Mouse (Mus musculus): ENCODE measurements at regions not wholly inside any gene's neighbourhood (a gene's known extent, or its start where the extent isn't known, plus 50 kb on each side); places are given as distances from the start of the nearest gene placed in this dataset.

DNA sequence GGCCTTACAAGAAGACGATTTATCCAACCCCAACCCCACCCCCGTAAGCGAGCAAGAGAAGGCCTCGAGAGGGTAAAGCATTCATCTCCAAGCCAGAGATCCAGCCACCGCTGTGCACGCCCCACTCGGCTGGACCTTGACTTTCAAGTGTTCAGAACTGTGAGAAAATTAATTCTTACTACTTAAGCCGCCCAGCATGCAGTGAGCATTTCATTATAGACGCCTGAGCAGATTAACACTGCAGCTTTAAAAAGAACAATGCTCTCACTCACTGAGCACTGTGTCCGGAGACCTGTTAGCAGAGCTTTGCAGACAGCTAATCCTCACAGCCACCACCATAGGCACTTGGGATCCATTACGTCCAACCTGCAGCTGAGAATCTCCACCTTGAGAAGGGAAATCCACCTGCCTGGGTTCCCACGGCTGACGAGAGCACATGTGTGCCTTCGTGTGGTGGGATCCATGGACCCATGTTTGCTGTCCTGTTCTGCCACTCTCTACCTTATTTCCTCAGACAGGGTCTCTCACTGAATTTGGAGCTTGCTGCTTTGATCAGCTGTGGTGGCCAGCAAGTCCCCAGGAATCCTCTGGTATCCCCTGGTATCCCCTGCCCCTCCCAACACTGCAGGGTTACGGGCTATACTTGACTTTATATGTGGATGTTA lies 281.4 kb downstream of the 3100002H09Rik start:
- no peak for DNase-seq (ENCODE audit: low spot score)

- DNase-seq (ENCODE audit: low spot score), result no peak
Measured at GRCm38 (mm10) chr4:124326301-124326700, 284.3 kb downstream of the 3100002H09Rik start.

GRCm38 (mm10) chr4:124323589-124323988 lies 287.0 kb downstream of the 3100002H09Rik start:
- no peak for DNase-seq (ENCODE audit: low spot score)

DNA sequence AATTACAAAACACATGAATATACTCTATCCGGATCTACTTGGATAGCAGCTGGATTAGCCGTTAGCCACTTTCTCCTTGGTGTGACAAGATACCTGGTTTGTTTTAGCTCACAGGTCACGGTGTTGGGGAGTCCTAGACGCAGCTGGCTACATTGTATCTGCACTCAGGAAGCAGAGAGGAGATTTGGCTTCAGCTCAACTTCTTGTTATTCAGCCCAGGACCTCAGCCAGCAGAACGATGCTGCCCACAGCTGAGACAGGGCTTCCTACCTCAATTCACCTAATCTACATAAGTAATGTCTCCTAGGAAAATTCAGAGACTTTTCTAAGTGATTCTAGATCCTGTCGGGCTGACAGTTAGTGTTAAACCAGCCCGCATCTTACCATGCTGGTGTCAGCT lies 289.4 kb downstream of the 3100002H09Rik start:
- no peak for DNase-seq (ENCODE audit: low spot score)

DNA sequence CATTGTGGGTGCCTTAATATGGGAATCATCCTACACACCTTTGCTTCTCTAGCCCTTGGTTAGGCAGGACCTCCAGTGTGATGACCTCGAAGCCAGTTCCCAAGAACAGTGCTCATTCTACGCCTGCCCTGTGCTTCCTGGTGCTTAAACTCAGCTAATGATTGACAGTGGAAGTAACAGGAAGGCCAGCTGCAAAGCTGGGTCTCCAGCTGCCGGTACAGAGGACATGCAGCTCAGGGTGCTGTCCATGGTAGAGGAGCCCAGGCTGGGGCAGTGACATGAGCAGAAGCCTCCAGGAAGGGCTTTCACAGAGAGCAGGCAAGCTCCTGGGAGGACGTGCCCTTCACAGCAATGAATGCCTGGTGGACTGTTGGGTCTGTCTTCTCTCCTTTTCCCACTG lies 293.6 kb downstream of the 3100002H09Rik start:
- no peak for DNase-seq (ENCODE audit: low spot score)

DNA sequence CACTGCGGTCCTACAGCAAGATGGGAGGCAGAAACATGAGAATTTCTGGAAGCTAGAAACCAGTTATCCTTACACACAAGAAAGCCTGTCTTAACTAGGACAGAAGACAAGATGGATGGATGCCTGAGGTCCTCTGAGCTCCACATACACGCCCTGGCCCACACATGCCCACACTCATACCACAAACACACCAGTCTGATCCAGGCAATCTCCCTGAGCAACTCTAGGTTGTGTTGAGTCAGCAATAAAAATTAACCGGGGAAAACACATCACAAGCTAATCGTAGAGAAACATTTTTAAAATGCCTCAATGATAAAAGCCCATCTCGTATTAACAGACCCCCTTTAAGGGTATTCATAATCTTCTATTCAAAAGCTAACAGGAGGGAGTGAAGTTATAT lies 298.9 kb downstream of the 3100002H09Rik start:
- no peak for DNase-seq (ENCODE audit: low spot score)

- DNase-seq (ENCODE audit: low spot score), result no peak
Measured at GRCm38 (mm10) chr4:124310594-124310993, 300.0 kb downstream of the 3100002H09Rik start.

DNA sequence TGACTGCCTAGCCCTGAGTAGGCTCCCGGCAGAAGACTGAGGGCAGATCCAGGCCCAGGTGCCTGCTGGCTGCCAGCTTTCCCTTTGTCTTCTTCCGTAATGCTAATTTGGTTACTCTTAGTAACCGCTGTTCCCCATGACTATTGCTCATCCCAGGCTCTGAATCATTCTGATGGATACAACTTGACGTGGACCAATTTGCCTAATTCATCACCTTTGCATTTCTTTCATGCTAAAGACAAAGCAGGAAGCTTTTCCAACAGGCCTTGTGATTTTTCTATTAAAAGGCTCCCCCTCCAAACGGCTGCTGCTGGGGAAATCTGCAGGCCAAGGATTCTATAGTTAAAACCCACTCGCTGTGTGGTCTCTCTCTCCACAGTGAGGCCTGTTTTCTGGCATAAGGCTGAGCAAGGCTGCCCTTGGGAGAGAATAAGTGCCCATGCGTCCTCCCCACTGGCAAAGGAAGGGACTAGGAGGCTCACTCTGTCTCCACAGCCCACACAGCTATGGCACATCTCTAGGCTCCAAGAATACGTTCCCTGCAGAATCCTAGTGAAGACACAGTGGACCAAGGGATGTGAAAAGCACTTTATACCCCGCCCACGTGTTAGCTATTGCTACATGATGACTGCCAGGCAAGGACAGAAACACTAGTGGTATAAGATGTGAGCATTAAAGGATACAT lies 304.6 kb downstream of the 3100002H09Rik start:
- no peak for DNase-seq (ENCODE audit: low spot score)

GRCm38 (mm10) chr4:124302950-124303349 lies 307.7 kb downstream of the 3100002H09Rik start:
- DNase-seq (ENCODE audit: low spot score), result no peak

GRCm38 (mm10) chr4:124298667-124299437 lies 311.8 kb downstream of the 3100002H09Rik start:
- DNase-seq (ENCODE audit: low spot score), result no peak

DNA sequence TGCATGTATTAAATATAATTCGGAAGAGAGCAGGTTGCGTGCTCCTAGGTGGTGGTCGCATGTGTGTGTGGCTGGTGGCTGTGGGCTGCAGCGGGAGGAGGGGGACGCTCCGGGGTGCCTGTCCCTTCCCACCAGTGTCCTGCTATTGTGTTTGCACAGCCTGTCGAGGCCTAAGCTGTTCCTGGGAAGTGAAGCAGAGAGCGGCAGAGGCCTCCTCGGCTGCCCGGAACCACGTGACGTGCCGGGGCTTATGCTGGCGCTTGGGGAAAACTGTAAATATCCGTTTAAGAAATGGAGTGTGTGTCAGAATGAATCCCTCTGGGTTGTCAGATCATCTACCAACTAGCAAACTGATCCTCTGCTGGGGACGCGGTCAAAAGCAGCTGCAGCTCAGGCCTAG lies 318.3 kb downstream of the 3100002H09Rik start:
- DNase-seq (ENCODE audit: low spot score), result no peak

DNA sequence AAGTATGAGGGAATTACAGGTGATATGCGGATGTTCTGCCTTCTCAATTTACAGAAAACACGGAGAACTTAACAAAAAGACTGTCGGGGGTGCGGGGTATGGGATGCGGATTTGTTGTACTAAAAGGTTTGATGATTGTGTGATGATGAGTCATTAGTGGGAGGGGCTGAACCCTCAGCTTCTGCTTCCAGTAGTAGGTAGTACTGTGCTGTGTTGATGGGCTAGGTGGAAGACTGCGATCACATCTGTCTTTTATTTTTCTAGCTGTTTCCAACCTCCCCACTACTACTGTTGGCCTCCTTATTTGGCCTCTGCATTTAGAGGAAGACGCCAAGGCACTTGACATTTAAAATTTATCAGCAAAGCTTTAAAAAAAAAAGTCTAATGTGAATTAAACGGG lies 318.8 kb downstream of the 3100002H09Rik start:
- DNase-seq (ENCODE audit: low spot score), result no peak

DNA sequence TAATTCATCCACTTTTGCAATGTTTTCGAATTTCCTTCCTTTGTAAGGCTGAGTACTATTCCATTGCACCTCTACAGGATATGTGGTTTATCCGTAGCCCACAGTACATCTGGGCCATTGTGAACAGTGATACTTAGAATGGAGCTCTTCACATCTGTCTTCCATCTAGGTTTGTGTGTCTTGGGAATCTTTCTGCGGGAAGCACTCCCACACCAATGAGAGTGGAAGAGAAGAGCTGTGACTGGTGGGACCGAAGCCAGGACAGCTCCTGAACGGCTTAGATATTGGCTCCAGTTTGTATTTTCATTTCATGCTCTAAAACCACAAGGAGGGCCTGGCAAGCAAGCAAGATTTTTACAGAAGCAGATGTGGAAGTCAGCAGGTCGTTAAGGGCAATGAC lies 323.1 kb downstream of the 3100002H09Rik start:
- DNase-seq (ENCODE audit: low spot score), result no peak

GRCm38 (mm10) chr4:124278681-124279080 lies 331.9 kb downstream of the 3100002H09Rik start:
- DNase-seq (ENCODE audit: low spot score), result no peak

- no peak for DNase-seq (ENCODE audit: low spot score)
Measured at GRCm38 (mm10) chr4:124277456-124278181, 333.0 kb downstream of the 3100002H09Rik start.

DNA sequence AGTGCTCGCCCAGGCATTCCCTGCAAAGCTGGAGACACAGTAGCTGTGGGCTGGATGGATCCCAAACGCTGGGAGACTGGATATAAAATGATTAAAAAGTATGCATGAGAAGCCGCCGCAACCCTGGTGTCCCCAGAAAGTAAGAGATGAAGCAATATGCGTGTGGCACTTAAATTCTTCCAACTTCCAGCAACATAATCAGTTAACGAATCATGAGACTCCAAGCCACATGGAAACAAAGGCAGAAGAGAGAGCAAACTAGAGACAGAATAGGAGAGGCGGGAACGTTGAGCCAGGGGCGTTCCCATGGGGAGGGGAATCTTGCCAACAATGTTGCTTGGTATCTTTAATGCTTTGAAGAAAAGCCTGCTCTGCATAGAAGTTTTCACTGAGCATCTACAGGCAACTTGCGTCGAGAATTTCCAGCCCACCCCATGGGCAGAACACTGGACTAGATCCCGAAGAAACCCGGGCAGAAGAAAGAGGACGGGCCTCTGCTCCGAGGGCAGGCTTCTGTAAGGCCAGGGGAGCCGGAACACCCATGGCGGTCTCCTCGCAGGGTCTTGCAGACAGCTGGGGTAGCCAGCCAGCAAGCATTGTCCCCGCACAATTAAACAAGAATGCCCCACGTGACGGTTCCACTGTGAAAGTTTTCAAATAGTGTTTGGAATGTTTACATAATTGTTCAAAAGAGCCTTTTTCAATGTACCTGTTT lies 333.7 kb downstream of the 3100002H09Rik start:
- DNase-seq (ENCODE audit: low spot score), result no peak

- DNase-seq (ENCODE audit: low spot score), result no peak
Measured at GRCm38 (mm10) chr4:124272002-124272401, 338.6 kb downstream of the 3100002H09Rik start.

DNA sequence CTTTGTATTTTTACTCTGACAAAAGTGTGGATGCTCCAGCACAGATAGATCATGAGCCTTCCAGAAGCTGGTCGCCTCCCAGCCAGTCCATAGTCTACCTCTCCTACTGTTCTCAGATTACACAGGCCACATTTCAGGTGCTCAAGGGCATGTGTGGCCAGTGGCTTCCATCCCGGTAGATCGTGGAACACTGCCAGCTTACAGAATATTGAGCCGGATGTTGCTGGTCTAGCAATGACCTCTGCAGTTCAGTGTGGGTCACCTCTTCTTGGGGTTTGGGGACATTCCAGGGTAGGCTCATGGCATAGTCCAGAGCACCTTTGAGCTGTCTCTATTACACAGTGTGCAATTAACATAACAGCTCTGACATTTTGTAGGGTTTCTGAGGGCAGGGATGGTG lies 342.2 kb downstream of the 3100002H09Rik start:
- DNase-seq (ENCODE audit: low spot score), result no peak

DNA sequence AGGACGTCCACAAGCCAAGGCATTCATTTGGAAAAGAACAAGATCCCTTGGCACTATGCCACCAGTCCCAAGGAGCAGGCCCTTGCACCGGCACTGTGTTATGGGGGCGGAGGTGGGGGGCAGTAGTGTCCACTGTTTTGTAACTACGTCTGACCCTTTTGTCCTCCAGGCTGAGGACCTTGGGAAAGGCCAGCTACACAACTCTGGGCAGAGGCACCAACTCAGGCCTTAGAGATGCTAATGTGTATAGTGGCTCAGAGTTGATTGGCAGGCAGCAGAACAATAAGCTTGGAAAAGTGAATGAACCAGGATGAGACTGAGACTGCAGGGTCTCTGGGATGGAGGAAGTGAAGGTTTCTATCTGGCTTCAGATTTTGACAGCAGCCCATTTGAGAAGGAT lies 344.0 kb downstream of the 3100002H09Rik start:
- DNase-seq (ENCODE audit: low spot score), result no peak

DNA sequence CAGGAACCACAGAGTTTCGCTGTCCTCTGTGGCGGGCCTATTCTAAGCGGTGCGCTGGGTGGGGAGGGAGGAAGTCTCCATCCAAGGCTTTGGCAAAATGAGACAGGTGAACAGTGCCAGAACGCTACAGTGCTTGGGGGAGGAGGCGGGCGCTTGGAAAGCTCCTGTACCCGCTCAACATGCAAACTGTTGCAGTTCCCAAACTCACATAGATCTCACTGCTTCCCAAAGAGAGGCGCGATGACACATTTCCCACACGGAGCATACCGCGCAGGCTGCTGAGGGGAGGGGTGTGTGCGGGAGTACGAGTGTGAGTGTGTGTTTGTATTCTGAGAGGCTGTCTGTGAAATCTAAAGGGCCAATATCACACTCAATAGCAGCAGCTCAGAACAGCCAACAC lies 345.1 kb downstream of the 3100002H09Rik start:
- no peak for DNase-seq (ENCODE audit: low spot score)

DNA sequence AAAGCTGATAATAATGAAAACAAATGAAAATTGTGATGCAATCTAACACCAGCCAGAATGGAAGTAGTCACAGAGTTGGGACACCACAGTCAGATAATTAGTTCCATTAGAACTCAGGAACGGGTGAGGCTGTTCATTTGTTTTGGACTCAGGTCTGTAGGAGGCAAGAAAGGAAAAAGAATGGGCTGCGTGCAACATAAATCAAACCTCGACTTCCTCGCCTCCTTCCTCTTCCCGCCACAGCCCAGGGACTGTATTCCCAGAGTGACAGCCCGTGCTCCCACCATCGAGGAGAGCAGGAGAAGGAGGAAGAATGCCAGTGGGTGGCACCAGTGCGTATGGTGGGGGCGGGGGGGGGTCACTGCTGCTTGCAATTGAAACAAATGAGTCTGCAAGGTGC lies 339.2 kb upstream of the 4930535I16Rik start:
- DNase-seq (ENCODE audit: low spot score), result no peak

All from thymus, postnatal 0 days (tissue).